Mouse (Mus musculus) spleen, adult 2 months (tissue): ENCODE data around the gene Insc.

ENCODE experiments used
- CTCF ChIP-seq: fragments of 200-500 bp; IDR thresholded peaks from 2 replicates; pipeline ENCODE4 v1.5.1; 2011; ENCODE audit warnings: mild to moderate bottlenecking, inconsistent platforms; ENCODE audit not compliant: insufficient read depth, insufficient read length, insufficient replicate concordance; ENCODE audit errors: extremely low read depth
- POLR2A ChIP-seq: fragments of 200-500 bp; IDR thresholded peaks from 2 replicates; pipeline ENCODE4 v1.6.1; 2011; ENCODE audit warnings: low read depth, low read length, inconsistent platforms

DNA sequence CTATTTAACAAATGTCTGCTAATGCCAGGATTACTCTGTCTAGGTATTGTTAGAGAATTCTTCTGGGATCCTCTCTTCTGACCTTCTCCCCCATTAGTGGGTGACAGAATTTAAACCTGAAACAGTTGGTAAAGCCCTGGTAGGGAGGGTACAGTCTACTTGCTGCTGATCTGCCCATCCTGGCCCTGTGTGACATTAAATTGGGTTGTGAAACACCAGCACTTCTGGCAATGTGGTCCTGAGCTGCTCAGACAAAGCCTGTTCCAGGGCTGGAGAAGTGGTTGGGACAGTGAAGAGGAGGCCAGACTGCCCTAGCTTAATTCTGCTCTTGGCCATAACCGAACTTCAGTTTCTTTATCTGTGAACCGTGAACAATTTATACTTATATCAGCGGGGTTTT is 27.1 kb downstream of the Insc start:
- TF ChIP-seq POLR2A (no peak), CTCF (no peak)
